Mouse (Mus musculus): ENCODE results near the gene Dnajc1. TPM values are rescaled to one million over a fixed set of nuclear protein-coding genes. Genes with fewer than 3 reads are reported as not detected.

The Dnajc1 gene
- 73.1 TPM for polyA plus RNA-seq (2017; shearing (Covaris generic))

GRCm38 (mm10) chr2:18392331-18393021, at the start of gene Dnajc1:
Gene Dnajc1, minus strand, starts transcription at chr2:18392830.

Measured in effector memory CD4-positive, alpha-beta T cell, adult 7 months (primary cell).